Mouse (Mus musculus): ENCODE results near the gene H2al1c. TPM values are rescaled to one million over a fixed set of nuclear protein-coding genes. Genes with fewer than 3 reads are reported as not detected.
A peak's percentile ranks its signal among the peaks of the same experiment; 100 is the strongest.
"Not testable (repeated sequence)": the region's sequence is repeated elsewhere in the genome, so short reads cannot be mapped to it uniquely, and the experiment has no call there.

H2al1c gene
- not detected in 2 replicates for polyA plus RNA-seq (2015; fragmentation: Nextera tagmentation; extraction: Ambion mirVana)

GRCm38 (mm10) chrX:11305355-11305754, at the start of gene H2al1c:
Gene H2al1c, plus strand, starts transcription at chrX:11305655.
- not testable (repeated sequence) for H3K4me3 ChIP-seq (ENCODE audit: low read length); H3K9me3 ChIP-seq (ENCODE audit: control insufficient read depth, low read length); ATAC-seq; H3K9ac ChIP-seq (ENCODE audit: low read depth, low read length); H3K36me3 ChIP-seq (ENCODE audit: control insufficient read depth, insufficient read depth, low read length); H3K4me2 ChIP-seq (ENCODE audit: low read depth, low read length); H3K27me3 ChIP-seq (replicated peaks; ENCODE audit: control insufficient read depth, insufficient read depth, low read length); H3K27ac ChIP-seq (ENCODE audit: low read length); H3K4me1 ChIP-seq (ENCODE audit: control insufficient read depth, insufficient read depth, low read length)
- 100% methylated on average over 1 of the region's 6 CpGs for WGBS

- WGBS = 56% methylated on average over 8 of the region's 8 CpGs
- H3K27me3 ChIP-seq (replicated peaks; ENCODE audit: control insufficient read depth, insufficient read depth, low read length) = peaks cover 5% of the 10 kb centered on the region
Observed at GRCm38 (mm10) chrX:11264918-11265317, 40.5 kb upstream of the H2al1c start.

GRCm38 (mm10) chrX:11267791-11268190, 37.7 kb upstream of the H2al1c start:
- ATAC-seq = 0 out of 2 replicates have a peak, but pooled peaks have one; percentile 60
- Histone ChIP-seq H3K9ac (ENCODE audit: low read depth, low read length) (no peak overlapping the region), H3K27ac (ENCODE audit: low read length) (no peak overlapping the region), H3K27me3 (replicated peaks; ENCODE audit: control insufficient read depth, insufficient read depth, low read length) (peaks cover 5% of the 10 kb centered on the region; the same call in 1 of the 2 replicates), H3K4me1 (ENCODE audit: control insufficient read depth, insufficient read depth, low read length) (no peaks in the 10 kb centered on the region), H3K36me3 (ENCODE audit: control insufficient read depth, insufficient read depth, low read length) (no peaks in the 10 kb centered on the region), H3K4me2 (ENCODE audit: low read depth, low read length) (no peak overlapping the region), H3K4me3 (ENCODE audit: low read length) (no peak overlapping the region), H3K9me3 (ENCODE audit: control insufficient read depth, low read length) (no peaks in the 10 kb centered on the region)
- 40% methylated on average over 7 of the region's 7 CpGs for WGBS

More at GRCm38 (mm10) chrX:11264918-11265317, 40.5 kb upstream of the H2al1c start:
- ATAC-seq = no peak
- no peak overlapping the region for H3K27ac ChIP-seq (ENCODE audit: low read length)
- H3K4me3 ChIP-seq (ENCODE audit: low read length) = no peak overlapping the region
- no peak overlapping the region for H3K9ac ChIP-seq (ENCODE audit: low read depth, low read length)
- no peaks in the 10 kb centered on the region for H3K36me3 ChIP-seq (ENCODE audit: control insufficient read depth, insufficient read depth, low read length)
- H3K4me2 ChIP-seq (ENCODE audit: low read depth, low read length) = no peak overlapping the region
- H3K9me3 ChIP-seq (ENCODE audit: control insufficient read depth, low read length) = no peaks in the 10 kb centered on the region
- no peaks in the 10 kb centered on the region for H3K4me1 ChIP-seq (ENCODE audit: control insufficient read depth, insufficient read depth, low read length)

GRCm38 (mm10) chrX:11269074-11269473, 36.4 kb upstream of the H2al1c start:
- Histone ChIP-seq H3K4me3 (ENCODE audit: low read length) (no peak overlapping the region), H3K36me3 (ENCODE audit: control insufficient read depth, insufficient read depth, low read length) (no peaks in the 10 kb centered on the region), H3K9ac (ENCODE audit: low read depth, low read length) (no peak overlapping the region), H3K4me1 (ENCODE audit: control insufficient read depth, insufficient read depth, low read length) (no peaks in the 10 kb centered on the region), H3K27ac (ENCODE audit: low read length) (no peak overlapping the region), H3K4me2 (ENCODE audit: low read depth, low read length) (no peak overlapping the region), H3K9me3 (ENCODE audit: control insufficient read depth, low read length) (no peaks in the 10 kb centered on the region), H3K27me3 (replicated peaks; ENCODE audit: control insufficient read depth, insufficient read depth, low read length) (peaks cover 5% of the 10 kb centered on the region; the same call in 1 of the 2 replicates)
- no peak for ATAC-seq
- WGBS = 94% methylated on average over 3 of the region's 3 CpGs

GRCm38 (mm10) chrX:11273190-11273589, 32.3 kb upstream of the H2al1c start:
- no peaks in the 10 kb centered on the region for H3K36me3 ChIP-seq (ENCODE audit: control insufficient read depth, insufficient read depth, low read length)
- no peaks in the 10 kb centered on the region for H3K9me3 ChIP-seq (ENCODE audit: control insufficient read depth, low read length)
- no peak overlapping the region for H3K9ac ChIP-seq (ENCODE audit: low read depth, low read length)
- no peak overlapping the region for H3K4me2 ChIP-seq (ENCODE audit: low read depth, low read length)
- peak; percentile 66 for ATAC-seq
- H3K4me3 ChIP-seq (ENCODE audit: low read length) = no peak overlapping the region
- 43% methylated on average over 3 of the region's 3 CpGs for WGBS
- H3K27me3 ChIP-seq (replicated peaks; ENCODE audit: control insufficient read depth, insufficient read depth, low read length) = peaks cover 8% of the 10 kb centered on the region; the same call in 1 of the 2 replicates
- H3K27ac ChIP-seq (ENCODE audit: low read length) = no peak overlapping the region
- no peaks in the 10 kb centered on the region for H3K4me1 ChIP-seq (ENCODE audit: control insufficient read depth, insufficient read depth, low read length)

- H3K27ac ChIP-seq (ENCODE audit: low read length) = no peak overlapping the region
- H3K9ac ChIP-seq (ENCODE audit: low read depth, low read length) = no peak overlapping the region
- no peaks in the 10 kb centered on the region for H3K9me3 ChIP-seq (ENCODE audit: control insufficient read depth, low read length)
- no peak overlapping the region for H3K4me3 ChIP-seq (ENCODE audit: low read length)
- no peaks in the 10 kb centered on the region for H3K4me1 ChIP-seq (ENCODE audit: control insufficient read depth, insufficient read depth, low read length)
- no peak for ATAC-seq
- H3K36me3 ChIP-seq (ENCODE audit: control insufficient read depth, insufficient read depth, low read length) = no peaks in the 10 kb centered on the region
- no peak overlapping the region for H3K4me2 ChIP-seq (ENCODE audit: low read depth, low read length)
- 0 out of 2 replicates have a peak, but pooled peaks cover 3% of the 10 kb centered on the region for H3K27me3 ChIP-seq (replicated peaks; ENCODE audit: control insufficient read depth, insufficient read depth, low read length)
- 61% methylated on average over 6 of the region's 6 CpGs for WGBS
Observed at GRCm38 (mm10) chrX:11277083-11277482, 28.4 kb upstream of the H2al1c start.

DNA sequence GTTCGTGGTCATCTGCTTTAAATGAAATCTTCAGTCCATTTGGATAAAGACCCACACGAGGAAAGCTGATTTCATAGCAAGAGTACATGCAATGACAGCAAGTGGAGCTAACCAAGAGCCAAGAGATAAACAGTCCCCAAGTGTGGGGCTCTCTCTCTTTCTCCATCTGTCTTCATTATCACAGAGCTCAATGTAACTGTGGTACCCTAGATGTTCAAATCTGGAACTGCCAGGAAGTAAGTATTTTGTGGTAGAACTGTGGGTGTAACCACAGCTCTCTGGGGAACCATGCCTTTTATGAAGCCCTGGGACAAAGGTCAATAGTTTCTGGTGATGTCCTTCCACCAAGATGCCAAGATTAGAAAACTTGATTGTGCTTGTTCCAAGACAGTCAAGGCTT, 24.7 kb upstream of the H2al1c start:
- H3K9me3 ChIP-seq (ENCODE audit: control insufficient read depth, low read length) = no peaks in the 10 kb centered on the region
- H3K4me1 ChIP-seq (ENCODE audit: control insufficient read depth, insufficient read depth, low read length) = no peaks in the 10 kb centered on the region
- 0 out of 2 replicates have a peak, but pooled peaks cover 3% of the 10 kb centered on the region for H3K27me3 ChIP-seq (replicated peaks; ENCODE audit: control insufficient read depth, insufficient read depth, low read length)
- no peak overlapping the region for H3K9ac ChIP-seq (ENCODE audit: low read depth, low read length)
- 78% methylated on average over 2 of the region's 2 CpGs for WGBS
- H3K27ac ChIP-seq (ENCODE audit: low read length) = no peak overlapping the region
- H3K36me3 ChIP-seq (ENCODE audit: control insufficient read depth, insufficient read depth, low read length) = no peaks in the 10 kb centered on the region
- no peak for ATAC-seq
- H3K4me2 ChIP-seq (ENCODE audit: low read depth, low read length) = no peak overlapping the region
- H3K4me3 ChIP-seq (ENCODE audit: low read length) = no peak overlapping the region

DNA sequence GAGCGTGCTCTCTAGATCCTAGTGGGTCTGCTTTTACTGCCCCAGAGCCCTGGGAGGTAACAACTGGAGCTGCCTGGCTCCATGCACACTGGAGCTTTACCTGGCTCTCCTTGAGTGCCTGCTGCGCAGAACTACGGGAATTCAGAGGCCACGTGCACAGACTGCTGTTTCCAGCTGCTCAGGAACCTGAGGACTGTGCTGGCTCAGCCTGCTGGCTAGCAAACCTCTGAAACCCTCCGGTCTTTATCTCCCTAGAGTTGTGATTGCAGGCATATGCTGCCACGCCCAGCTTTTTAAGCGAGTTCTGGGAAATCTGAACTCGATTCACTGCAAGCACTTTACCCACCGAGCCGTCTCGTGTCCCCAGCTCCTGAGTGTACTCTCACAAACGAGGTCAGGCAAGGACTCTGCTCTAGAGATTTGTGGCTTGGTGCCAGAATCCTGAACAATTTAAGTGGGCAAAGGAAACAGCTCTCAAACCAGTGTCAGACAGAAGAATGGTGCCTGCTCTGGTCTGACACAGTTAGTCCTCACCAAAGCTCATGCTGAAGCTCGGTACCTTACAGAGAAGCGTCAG, 17.1 kb upstream of the H2al1c start:
- WGBS = 43% methylated on average over 14 of the region's 14 CpGs
- H3K36me3 ChIP-seq (ENCODE audit: control insufficient read depth, insufficient read depth, low read length) = no peaks in the 10 kb centered on the region
- H3K9ac ChIP-seq (ENCODE audit: low read depth, low read length) = no peak overlapping the region
- H3K4me1 ChIP-seq (ENCODE audit: control insufficient read depth, insufficient read depth, low read length) = no peaks in the 10 kb centered on the region
- H3K4me2 ChIP-seq (ENCODE audit: low read depth, low read length) = no peak overlapping the region
- H3K9me3 ChIP-seq (ENCODE audit: control insufficient read depth, low read length) = no peaks in the 10 kb centered on the region
- H3K27ac ChIP-seq (ENCODE audit: low read length) = no peak overlapping the region
- H3K27me3 ChIP-seq (replicated peaks; ENCODE audit: control insufficient read depth, insufficient read depth, low read length) = 0 out of 2 replicates have a peak, but pooled peaks cover 4% of the 10 kb centered on the region
- ATAC-seq = no peak; the same call in 1 of the 2 replicates
- no peak overlapping the region for H3K4me3 ChIP-seq (ENCODE audit: low read length)

DNA sequence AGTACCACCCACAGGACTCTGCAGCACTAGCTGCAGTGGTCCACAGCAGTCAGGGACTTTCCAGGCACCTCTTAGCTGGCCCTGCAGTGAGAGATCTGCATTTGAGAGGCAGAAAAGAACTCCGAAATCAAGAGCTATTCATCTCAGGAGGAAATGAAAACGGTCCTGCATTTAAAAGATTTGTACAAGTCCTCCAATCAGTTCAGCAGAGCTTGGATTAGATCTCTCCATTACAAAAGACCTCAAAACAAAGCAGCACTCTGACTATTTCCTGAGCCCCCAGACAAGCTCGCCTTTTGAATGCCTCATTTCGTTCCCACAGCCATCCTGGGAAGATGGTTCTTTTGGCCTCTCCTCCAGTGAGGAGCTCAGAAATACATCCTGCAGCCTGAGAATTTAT, 16.2 kb upstream of the H2al1c start:
- no peaks in the 10 kb centered on the region for H3K36me3 ChIP-seq (ENCODE audit: control insufficient read depth, insufficient read depth, low read length)
- ATAC-seq = no peak
- WGBS = 78% methylated on average over 4 of the region's 4 CpGs

DNA sequence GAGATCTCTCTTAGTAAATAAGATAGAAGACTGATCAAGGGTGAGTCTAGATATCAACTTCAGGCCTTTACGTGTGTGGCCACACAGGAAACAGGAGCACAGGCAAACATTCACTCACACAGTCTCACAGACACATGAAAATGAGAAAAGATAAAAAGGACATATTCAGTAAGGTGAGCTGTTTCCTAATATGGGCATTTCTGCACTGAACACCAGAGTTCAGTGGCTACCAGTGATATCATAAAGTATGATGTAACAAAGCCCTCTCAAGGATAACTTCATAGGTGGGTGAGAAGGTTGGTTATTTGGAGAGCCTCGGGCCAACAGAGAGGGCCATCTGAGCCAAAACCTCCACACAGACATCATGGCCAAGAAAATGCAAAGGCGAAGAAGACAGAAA, 6.5 kb upstream of the H2al1c start, which contains the start of gene H2al1a:
TSS of gene H2al1a (plus strand) at position 301 of the 400 bp plus-strand sequence.
- H3K4me3 ChIP-seq (ENCODE audit: low read length); H3K36me3 ChIP-seq (ENCODE audit: control insufficient read depth, insufficient read depth, low read length); H3K27me3 ChIP-seq (replicated peaks; ENCODE audit: control insufficient read depth, insufficient read depth, low read length); H3K4me2 ChIP-seq (ENCODE audit: low read depth, low read length); ATAC-seq; H3K4me1 ChIP-seq (ENCODE audit: control insufficient read depth, insufficient read depth, low read length); H3K27ac ChIP-seq (ENCODE audit: low read length); H3K9ac ChIP-seq (ENCODE audit: low read depth, low read length); H3K9me3 ChIP-seq (ENCODE audit: control insufficient read depth, low read length): not testable (repeated sequence)
- no CpG with 5 or more reads among the region's 3 CpGs for WGBS

More for the DNA sequence above, 16.2 kb upstream of the H2al1c start:
- no peak overlapping the region for H3K27ac ChIP-seq (ENCODE audit: low read length)
- no peaks in the 10 kb centered on the region for H3K9me3 ChIP-seq (ENCODE audit: control insufficient read depth, low read length)
- H3K9ac ChIP-seq (ENCODE audit: low read depth, low read length) = no peak overlapping the region
- H3K4me2 ChIP-seq (ENCODE audit: low read depth, low read length) = no peak overlapping the region
- no peak overlapping the region for H3K4me3 ChIP-seq (ENCODE audit: low read length)
- H3K4me1 ChIP-seq (ENCODE audit: control insufficient read depth, insufficient read depth, low read length) = no peaks in the 10 kb centered on the region
- H3K27me3 ChIP-seq (replicated peaks; ENCODE audit: control insufficient read depth, insufficient read depth, low read length) = 0 out of 2 replicates have a peak, but pooled peaks cover 4% of the 10 kb centered on the region

Measured in intestine, embryonic 16.5 days (tissue).